Mouse (Mus musculus) pancreas, adult 10 weeks (tissue): Measurements from ENCODE around the gene Cd164. TPM values are rescaled to one million over a fixed set of nuclear protein-coding genes. Genes with fewer than 3 reads are reported as not detected.

ENCODE experiments used
- polyA plus RNA-seq: library from polyadenylated mRNA; stranded (reverse); fragments of 350-450 nt; fragmentation: Illumina TruSeq; extraction: RNeasy Lipid Tissue Mini Kit (QIAGEN cat#74804); gene quantifications from one replicate; pipeline ENCODE4 v1.2.3, GENCODE M21; 2015; ENCODE audit warnings: low read depth, low replicate concordance; ENCODE audit not compliant: insufficient read depth

Gene Cd164
- 58.4 TPM for polyA plus RNA-seq

DNA sequence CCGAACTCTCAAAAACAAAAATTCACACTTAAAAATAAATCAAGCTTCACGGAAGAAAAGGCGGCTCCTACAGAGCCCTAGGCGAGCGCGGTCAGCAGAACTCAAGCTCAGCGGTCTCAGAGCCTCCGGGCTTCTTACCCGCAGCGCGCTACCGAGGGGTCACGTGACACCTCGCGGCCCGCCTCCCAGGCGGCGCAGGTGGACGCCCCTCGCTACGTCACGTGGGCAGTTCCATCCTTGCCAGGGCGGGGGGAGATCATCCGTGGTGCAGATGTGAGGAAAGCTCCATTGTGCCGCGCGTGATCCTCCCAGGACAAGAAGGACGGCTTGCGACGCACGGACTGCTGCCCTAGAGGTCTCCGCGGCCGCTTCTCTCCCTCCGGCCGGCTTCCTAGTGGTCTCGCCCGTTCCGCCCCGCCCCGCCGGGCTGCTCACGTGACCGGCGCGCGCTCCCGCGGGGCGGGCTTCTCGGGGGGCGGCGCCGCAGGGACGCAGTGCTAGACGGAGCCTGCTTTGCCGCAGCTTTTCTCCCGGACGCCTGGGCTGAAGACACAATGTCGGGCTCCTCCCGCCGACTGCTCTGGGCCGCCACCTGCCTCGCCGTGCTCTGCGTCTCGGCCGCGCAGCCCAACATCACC lies at the start of gene Cd164:
Gene Cd164 (plus strand): TSS at position 434 of the 638 bp plus-strand sequence.

DNA sequence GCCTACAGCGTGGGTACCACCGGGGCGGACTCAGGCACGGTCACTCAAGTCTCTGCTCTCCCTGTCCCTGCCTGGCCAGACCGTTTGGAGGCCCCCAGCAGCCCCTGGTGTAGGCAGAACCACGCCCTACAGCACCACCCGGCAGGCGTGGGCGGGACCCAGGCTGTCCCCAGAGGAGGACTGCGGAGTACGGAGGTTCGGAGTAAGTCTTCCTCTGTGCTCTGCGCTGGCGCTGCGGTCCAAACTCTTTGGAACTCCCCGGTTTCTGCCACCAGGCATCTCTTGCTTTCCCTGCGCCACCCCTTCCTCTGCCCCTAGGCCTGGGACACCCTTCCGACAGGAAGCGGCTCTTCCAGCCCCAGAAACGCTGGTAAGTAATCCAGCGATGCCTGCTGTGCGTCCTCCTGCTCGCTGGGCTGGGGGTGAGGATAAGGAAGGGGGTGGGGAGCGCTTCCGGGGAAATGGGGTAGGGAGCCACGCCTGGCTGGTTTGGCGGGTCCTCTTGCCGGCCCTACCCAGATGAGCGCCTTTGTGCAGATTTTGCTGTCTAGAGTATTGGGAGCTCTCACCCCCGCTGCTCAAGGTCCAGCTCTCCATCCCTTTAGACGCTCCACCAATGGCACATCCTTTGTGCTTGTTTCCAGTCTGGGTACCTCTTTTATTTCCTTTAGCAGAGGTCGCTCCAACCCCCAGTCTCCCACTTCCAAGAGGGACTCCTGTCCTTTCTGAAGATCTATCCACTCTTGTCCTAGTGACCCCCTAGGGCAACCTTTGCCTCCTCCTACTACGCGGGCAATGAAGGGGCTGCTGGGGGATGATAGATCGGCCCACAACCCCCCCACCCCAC lies 42.8 kb upstream of the Cd164 start, which contains the start of gene Mical1:
Gene Mical1 (plus strand): TSS at position 144 of the 847 bp plus-strand sequence.

DNA sequence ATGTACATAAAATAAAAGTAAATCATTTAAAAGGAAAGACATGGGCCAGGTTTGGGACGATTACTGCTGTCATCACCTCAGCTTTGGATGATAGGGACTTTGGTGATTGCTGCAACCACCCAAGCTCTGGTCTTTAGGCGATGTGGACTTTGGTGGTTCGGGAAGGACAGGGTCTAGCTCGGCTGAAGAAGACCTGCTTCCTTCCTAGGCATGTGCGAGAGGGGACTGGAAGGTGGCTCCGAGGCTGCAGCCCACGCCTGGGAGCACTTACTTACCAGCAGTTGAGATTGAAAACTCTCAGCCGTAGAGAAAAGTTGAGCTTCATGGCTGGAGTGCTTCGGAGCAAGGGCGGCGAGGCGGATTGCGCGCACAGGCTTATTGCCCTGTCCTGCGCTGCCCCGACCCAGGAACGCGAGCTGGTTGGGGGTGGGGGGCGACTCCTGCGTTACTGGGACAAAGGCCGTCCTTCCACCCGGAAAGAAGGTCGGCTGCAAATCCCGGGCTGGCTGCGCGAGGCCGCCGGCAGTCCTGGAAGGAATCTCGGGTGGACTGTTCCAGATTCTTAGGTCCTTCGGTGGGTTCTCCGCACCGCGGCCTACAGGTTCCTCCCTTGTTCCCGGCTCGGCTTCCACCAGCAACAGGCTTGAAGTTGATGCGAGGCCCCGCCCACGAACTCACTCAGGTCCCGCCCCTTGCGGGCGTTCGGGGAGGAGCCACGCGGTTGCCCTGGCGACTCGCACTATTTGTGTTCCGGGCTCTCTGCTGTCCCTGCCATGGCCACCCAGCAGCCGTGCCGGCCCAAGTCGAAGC lies 29.3 kb upstream of the Cd164 start, which contains the start of the genes Smpd2 and Ppil6:
Gene Smpd2 (minus strand): TSS at position 662 of the 810 bp plus-strand sequence.
Gene Ppil6 (plus strand): TSS at position 732 of the 810 bp plus-strand sequence.

Other genes starting within 250 kb of the Cd164 start
- gene Fig4, start 216.2 kb upstream of the Cd164 start, polyA plus RNA-seq: 3.9 TPM
- gene Ak9, start 215.4 kb upstream of the Cd164 start, polyA plus RNA-seq: not detected
- gene Zbtb24, start 69.0 kb upstream of the Cd164 start, polyA plus RNA-seq: 5.2 TPM
- gene Mical1, start 43.1 kb upstream of the Cd164 start, polyA plus RNA-seq: 6.6 TPM
- 27.3 TPM for gene Smpd2, start 29.0 kb upstream of the Cd164 start, polyA plus RNA-seq
- not detected for gene Ppil6, start 29.0 kb upstream of the Cd164 start, polyA plus RNA-seq
- gene Ccdc162, start 197.2 kb downstream of the Cd164 start, polyA plus RNA-seq: 12.3 TPM